Mouse (Mus musculus): ENCODE data around the gene Smyd1.

Gene Smyd1

GRCm38 (mm10) chr6:71212471-71212870, 109.6 kb downstream of the Smyd1 start:
- DNase-seq (ENCODE audit: extremely low read depth, insufficient read length, low spot score) = no peak

GRCm38 (mm10) chr6:71211917-71212316, 110.1 kb downstream of the Smyd1 start:
- no peak for DNase-seq (ENCODE audit: extremely low read depth, insufficient read length, low spot score)

GRCm38 (mm10) chr6:71208691-71209090, 113.3 kb downstream of the Smyd1 start:
- no peak for DNase-seq (ENCODE audit: extremely low read depth, insufficient read length, low spot score)

GRCm38 (mm10) chr6:71204166-71204565, 117.9 kb downstream of the Smyd1 start:
- no peak for DNase-seq (ENCODE audit: extremely low read depth, insufficient read length, low spot score)

GRCm38 (mm10) chr6:71203674-71204073, 118.4 kb downstream of the Smyd1 start:
- no peak for DNase-seq (ENCODE audit: extremely low read depth, insufficient read length, low spot score)

GRCm38 (mm10) chr6:71201925-71202324, 120.1 kb downstream of the Smyd1 start:
- DNase-seq (ENCODE audit: extremely low read depth, insufficient read length, low spot score) = no peak

GRCm38 (mm10) chr6:71199612-71200011, 122.4 kb downstream of the Smyd1 start, which contains the start of gene Fabp1:
Fabp1 (plus strand) TSS chr6:71199827.
- DNase-seq (ENCODE audit: extremely low read depth, insufficient read length, low spot score) = no peak

DNA sequence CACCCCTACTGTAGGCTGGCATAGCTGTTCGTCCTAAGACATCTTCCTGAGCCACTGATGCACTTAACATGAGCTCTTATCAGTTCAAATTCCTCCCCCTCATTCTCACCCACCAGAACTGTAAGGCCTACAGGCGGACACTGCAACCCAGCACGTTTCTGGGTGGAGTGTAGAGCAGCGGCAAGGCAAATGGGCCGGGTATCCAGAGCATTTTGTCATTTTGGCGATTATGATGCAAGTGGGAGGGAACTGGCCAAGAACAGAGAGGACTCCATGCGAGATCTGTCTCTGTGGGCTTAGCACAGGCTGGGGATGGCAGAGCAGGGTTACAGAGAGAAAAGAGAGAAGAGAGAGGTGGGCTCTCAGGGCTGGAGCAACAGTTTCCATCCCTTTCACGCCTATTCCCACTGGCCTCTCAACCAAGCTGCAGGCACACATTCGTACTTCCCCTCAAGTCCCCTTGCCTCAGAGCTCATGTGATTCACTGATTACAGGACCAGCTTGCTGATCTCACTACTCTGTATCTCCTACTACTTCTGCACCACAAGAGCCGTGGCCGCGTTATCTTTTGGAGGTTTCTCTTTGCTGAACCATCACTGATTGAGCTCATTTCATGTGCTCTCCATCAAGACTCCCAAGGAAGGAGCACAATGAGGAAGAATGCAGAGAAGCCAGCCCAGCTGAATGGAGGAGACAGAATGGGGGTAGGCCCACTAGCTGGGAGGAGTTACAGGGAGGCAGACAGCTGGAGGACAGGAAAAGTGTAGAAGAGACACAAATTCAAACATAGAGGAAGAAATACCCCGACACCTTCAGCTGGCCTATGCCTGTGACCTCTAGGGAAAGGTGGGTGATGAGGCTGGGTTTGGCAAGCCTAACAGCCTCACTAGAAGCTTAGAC, 124.1 kb downstream of the Smyd1 start:
- no peak for DNase-seq (ENCODE audit: extremely low read depth, insufficient read length, low spot score)

GRCm38 (mm10) chr6:71196107-71196506, 125.9 kb downstream of the Smyd1 start:
- no peak for DNase-seq (ENCODE audit: extremely low read depth, insufficient read length, low spot score)

- no peak for DNase-seq (ENCODE audit: extremely low read depth, insufficient read length, low spot score)
Measured at GRCm38 (mm10) chr6:71193151-71193740, 128.8 kb downstream of the Smyd1 start.

- no peak for DNase-seq (ENCODE audit: extremely low read depth, insufficient read length, low spot score)
Measured at GRCm38 (mm10) chr6:71190501-71190900, 131.5 kb downstream of the Smyd1 start.

DNA sequence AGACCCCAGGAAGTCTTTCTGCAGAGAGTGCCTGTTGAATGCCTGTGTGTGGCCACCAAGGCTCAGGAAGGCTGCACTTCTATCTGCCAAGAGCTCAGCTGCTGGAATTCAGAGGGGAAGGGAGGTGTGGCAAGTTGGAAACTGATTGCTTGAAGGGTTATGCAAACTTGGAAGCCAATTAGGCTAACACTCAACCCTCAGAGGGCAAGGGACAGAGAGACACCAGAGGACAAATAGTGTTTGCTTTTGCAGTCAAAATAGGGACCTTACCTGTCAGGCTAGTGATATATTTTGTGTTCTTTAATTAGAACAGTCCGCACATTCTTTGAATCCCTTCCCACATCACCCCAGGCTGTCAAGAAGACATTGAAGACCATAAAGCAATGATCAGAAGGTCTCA, 132.5 kb downstream of the Smyd1 start:
- no peak for DNase-seq (ENCODE audit: extremely low read depth, insufficient read length, low spot score)

GRCm38 (mm10) chr6:71184941-71185604, 137.0 kb downstream of the Smyd1 start:
- no peak for DNase-seq (ENCODE audit: extremely low read depth, insufficient read length, low spot score)

DNA sequence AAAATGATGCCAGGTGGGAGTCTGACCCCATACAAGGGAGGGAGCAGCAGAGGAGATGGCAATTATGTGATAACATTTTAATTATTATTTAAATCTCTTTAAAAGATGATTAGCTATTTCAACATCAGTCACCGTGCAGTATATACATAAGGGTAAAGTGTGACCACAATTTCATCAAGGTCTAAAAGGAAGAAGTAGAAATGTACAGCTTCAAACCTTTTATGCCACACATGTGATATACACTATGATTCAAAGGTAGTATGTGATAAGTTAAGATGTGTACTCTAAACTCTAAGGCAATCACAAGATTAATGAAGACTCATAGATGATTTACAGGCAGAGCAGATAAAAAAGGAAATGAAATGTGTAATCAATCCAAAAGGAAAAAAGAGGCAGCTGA, 141.4 kb downstream of the Smyd1 start:
- no peak for DNase-seq (ENCODE audit: extremely low read depth, insufficient read length, low spot score)

DNA sequence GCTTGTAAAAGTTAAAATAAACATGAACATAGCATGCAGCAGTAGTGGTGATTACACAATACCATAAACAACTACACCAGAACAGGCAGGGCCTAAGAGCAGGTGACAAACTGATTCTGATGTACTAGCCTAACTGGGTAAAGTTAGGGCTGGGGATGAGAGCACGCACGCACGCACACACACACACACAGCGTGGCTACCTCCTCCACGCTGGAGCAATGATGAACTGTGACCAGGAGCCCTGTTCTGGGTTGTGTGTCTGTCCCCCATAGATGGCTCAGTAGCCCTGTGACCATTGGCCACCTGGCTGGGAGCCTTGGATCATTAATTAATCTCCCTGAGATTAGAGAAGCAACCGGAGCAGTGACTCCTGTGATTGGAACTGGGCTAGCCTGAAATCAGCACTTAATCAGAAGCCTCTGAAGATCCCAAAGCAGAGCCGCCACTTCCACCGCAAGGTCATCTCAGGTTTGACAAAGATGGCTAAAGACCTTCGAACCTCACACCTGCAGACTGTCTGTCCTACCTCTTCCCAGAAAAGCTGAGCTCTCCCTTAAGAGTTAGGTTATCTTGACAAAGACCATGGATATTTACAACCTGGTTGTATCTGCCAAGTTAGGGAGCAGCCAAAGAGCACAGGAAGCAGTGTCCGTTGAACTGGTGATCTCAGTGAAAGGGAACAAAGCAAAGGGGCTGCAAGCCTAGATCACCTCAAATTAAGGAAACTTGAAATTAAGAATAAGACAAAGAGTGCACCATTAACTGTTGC, 149.0 kb downstream of the Smyd1 start:
- no peak for DNase-seq (ENCODE audit: extremely low read depth, insufficient read length, low spot score)

DNA sequence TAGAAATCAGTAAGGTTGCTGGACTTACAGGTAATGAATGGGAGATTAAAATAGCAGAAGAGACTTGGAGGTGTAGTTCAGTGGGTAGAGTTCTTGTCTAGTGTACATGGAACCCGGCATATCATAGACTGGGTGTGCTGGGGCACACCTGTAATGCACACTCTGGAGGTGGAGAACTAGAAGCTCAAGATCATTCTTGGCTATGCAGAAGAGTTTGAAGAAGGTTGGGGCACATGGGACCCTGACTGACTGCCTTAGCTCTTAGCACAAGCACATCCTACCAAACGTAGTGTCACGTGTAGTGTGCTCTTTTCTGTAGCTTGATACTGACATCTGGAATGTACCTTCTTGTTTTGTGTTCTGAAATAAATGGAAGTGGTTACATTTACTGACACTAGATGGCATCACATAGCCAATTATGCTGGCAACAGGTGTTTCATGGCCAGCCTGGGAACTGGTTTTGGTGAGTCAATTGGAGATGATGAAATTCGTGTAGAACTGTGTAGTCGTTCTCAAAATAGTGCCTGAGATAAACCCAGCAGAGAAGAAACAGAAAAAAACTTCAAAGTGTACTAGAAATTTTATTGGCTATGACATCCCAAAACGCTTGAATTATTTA, 155.4 kb downstream of the Smyd1 start:
- no peak for DNase-seq (ENCODE audit: extremely low read depth, insufficient read length, low spot score)

GRCm38 (mm10) chr6:71164394-71164793, 157.6 kb downstream of the Smyd1 start:
- DNase-seq (ENCODE audit: extremely low read depth, insufficient read length, low spot score) = no peak
